Mouse (Mus musculus) intestine, embryonic 16.5 days (tissue): ENCODE measurements around the gene Pla1a. TPM values are rescaled to one million over a fixed set of nuclear protein-coding genes. Genes with fewer than 3 reads are reported as not detected.
"Not testable (repeated sequence)": the region's sequence is repeated elsewhere in the genome, so short reads cannot be mapped to it uniquely, and the experiment has no call there.

Source experiments
- ATAC-seq: fragments of 200-750 bp; cut with Nextera tagmentation; 2 replicates; pipeline ENCODE4 v1.8.0; 2017; ENCODE audit warnings: moderate TSS enrichment, moderate library complexity
- H3K27ac ChIP-seq: fragments of 300-500 bp; sonication (generic); 2 replicates; pipeline ENCODE4 v1.5.1; 2014; ENCODE audit warnings: mild to moderate bottlenecking, low read length
- H3K27me3 ChIP-seq: fragments of 300-500 bp; sonication (generic); replicated peaks from 2 replicates; pipeline ENCODE4 v1.6.1; 2014; ENCODE audit warnings: low read length, control low read depth, mixed read lengths; ENCODE audit not compliant: control insufficient read depth, insufficient read depth
- H3K36me3 ChIP-seq: fragments of 300-500 bp; sonication (generic); 2 replicates; pipeline ENCODE4 v1.6.1; 2014; ENCODE audit warnings: low read length, control low read depth; ENCODE audit not compliant: control insufficient read depth, insufficient read depth
- H3K4me1 ChIP-seq: fragments of 300-500 bp; sonication (generic); 2 replicates; pipeline ENCODE4 v1.6.1; 2014; ENCODE audit warnings: low read length, control low read depth, mixed read lengths; ENCODE audit not compliant: control insufficient read depth, insufficient read depth
- H3K4me2 ChIP-seq: fragments of 300-500 bp; sonication (generic); 2 replicates; pipeline ENCODE4 v1.6.1; 2014; ENCODE audit warnings: low read depth, low read length, control low read depth
- H3K4me3 ChIP-seq: fragments of 300-500 bp; sonication (generic); 2 replicates; pipeline ENCODE4 v1.5.1; 2014; ENCODE audit warnings: mild to moderate bottlenecking, low read length
- H3K9ac ChIP-seq: fragments of 300-500 bp; sonication (generic); 2 replicates; pipeline ENCODE4 v1.6.1; 2014; ENCODE audit warnings: low read depth, low read length
- H3K9me3 ChIP-seq: fragments of 300-500 bp; sonication (generic); 2 replicates; pipeline ENCODE4 v1.6.1; 2016; ENCODE audit warnings: low read length, control low read depth; ENCODE audit not compliant: control insufficient read depth
- WGBS: fragments of 180-500 bp; shearing (Covaris S2); extraction: QIAGEN DNeasy Blood & Tissue Kit; methylation state at CpG from one replicate; pipeline ENCODE4 v1.1.7; 2014; 5-methylcytosine and 5-hydroxymethylcytosine counted together
- polyA plus RNA-seq: library from polyadenylated mRNA; unstranded; fragments of >200 nt; fragmentation: Nextera tagmentation; extraction: Ambion mirVana; gene quantifications from 2 replicates; pipeline ENCODE4 v1.2.1, GENCODE M21; 2015

Gene Pla1a
- polyA plus RNA-seq = 1.3 and 1.9 TPM in 2 replicates

DNA sequence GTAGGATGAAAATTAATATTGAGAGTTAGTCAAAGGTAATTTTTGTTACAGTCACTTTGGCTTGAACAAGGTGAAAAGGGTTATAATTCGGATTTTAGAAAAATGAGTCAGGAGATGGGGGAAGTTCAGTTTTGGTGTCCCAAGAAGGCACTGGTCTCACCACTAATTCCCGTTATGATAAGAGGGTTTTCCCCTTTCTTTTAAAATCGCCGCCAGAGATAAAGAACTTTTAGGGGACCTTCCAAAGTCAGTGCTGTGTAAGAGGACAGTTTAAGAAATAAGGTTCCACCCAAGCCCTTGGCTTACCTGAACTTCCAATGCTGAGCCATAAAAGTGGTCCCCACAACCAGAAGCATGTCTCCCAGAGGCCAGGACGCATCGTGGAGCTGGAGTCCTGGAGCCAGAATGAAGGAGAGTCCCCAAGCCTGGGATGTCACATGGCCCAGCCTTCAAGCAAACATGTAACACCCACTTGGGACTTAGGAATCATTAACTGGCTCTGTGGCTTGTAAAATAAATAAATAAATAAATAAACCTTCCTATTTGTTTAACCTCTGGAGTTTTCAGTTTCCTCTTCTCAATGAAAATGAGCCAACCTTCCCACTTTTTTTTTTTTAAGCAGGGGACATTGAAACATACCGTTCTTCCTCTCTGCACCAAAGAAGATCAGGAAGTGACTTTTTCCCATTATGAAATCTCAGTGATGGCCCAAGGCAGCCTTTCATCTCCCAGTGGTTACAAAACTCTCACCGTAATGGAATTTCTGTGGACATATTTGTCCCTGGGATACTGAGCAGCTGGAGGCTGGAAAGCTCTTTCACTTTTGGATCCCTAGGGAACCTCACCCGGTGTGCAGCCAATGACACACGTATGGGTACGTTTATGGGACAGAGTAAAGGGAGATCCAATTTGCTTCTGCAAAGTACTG lies at the start of gene Pla1a:
Gene Pla1a, minus strand, starts transcription at position 648 of the 928 bp plus-strand sequence.
- H3K4me1 ChIP-seq = peaks cover 11% of the 10 kb centered on the region; the same call in 1 of the 2 replicates
- 70% methylated on average over 11 of the region's 11 CpGs for WGBS
- no peaks in the 10 kb centered on the region for H3K9me3 ChIP-seq
- no peak within 1 kb of the TSS for H3K9ac ChIP-seq
- no peak within 1 kb of the TSS for H3K4me3 ChIP-seq
- no peaks in the 10 kb centered on the region for H3K36me3 ChIP-seq
- no peaks in the 10 kb centered on the region for H3K27me3 ChIP-seq
- H3K27ac ChIP-seq = no peak within 1 kb of the TSS
- ATAC-seq = 0 out of 2 replicates have a peak, but pooled peaks have one; percentile 50
- no peak within 1 kb of the TSS for H3K4me2 ChIP-seq

DNA sequence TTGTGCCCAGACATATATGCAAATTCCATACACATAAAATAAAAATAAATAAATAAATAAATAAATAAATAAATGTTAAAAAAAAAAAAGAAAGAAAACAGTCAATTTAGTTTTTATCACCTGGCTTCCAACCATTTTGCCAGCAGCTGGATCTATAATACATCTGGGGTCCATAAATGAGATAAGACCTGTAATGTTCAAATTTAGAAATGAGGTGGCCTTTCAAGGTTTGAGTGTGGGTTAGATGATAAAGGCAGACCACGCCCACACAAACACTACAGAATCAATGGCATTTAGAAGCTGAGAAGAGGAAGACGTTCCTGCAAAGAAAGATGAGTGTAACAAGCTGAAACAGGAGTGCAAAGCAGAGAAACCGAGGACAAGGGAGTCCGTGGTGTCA lies 48.4 kb upstream of the Pla1a start:
- Histone ChIP-seq H3K27ac (no peak overlapping the region), H3K4me3 (no peak overlapping the region), H3K4me1 (peaks cover 4% of the 10 kb centered on the region; the same call in 1 of the 2 replicates), H3K4me2 (no peak overlapping the region), H3K27me3 (0 out of 2 replicates have a peak, but pooled peaks cover 5% of the 10 kb centered on the region), H3K9ac (no peak overlapping the region), H3K9me3 (no peaks in the 10 kb centered on the region), H3K36me3 (no peaks in the 10 kb centered on the region)
- 78% methylated on average over 4 of the region's 4 CpGs for WGBS
- no peak for ATAC-seq

DNA sequence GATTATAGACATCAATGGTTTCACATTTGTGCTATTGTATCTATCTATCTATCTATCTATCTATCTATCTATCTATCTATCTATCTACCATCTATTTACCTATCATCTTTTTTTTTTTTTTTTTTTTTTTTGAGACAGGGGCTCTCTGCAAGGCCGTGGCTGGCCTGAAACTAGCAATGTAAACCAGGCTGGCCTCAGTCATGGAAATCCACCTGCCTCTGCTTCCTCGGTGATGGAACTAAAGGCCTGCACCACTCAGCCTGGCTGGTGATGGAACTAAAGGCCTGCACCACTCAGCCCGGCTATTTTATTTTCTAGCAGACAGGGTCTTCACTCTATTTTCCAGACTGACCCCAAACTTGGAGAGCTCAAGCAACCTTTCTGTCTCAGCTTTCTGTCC lies 45.4 kb upstream of the Pla1a start:
- H3K27me3 ChIP-seq = no peaks in the 10 kb centered on the region
- WGBS = 94% methylated on average over 3 of the region's 3 CpGs
- H3K4me2 ChIP-seq = no peak overlapping the region
- no peak for ATAC-seq
- no peak overlapping the region for H3K27ac ChIP-seq
- peaks cover 3% of the 10 kb centered on the region; the same call in 1 of the 2 replicates for H3K4me1 ChIP-seq
- no peak overlapping the region for H3K9ac ChIP-seq
- H3K4me3 ChIP-seq = no peak overlapping the region
- no peaks in the 10 kb centered on the region for H3K36me3 ChIP-seq
- H3K9me3 ChIP-seq = no peaks in the 10 kb centered on the region

DNA sequence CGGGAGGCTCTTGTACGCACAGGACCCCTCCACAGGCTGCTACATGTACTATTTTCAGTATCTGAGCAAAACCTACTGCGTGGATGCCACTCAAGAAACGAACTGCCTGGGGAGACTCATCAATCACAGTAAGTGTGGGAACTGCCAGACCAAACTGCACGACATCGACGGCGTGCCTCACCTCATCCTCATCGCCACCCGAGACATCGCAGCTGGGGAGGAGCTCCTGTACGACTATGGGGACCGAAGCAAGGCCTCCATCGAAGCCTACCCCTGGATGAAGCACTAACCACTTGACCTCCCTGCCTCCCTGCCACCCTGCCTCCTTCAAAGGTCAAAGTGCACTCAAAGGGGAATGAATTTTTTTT lies 44.3 kb upstream of the Pla1a start:
- Histone ChIP-seq H3K9ac (peak overlapping the region; percentile 66), H3K4me2 (peak overlapping the region; percentile 83), H3K4me3 (peak overlapping the region; percentile 49)
- H3K27me3 ChIP-seq, H3K4me1 ChIP-seq, H3K36me3 ChIP-seq, H3K9me3 ChIP-seq, H3K27ac ChIP-seq: not testable (repeated sequence)
- WGBS = 35% methylated on average over 14 of the region's 14 CpGs
- ATAC-seq = 0 out of 2 replicates have a peak, but pooled peaks have one; percentile 5

DNA sequence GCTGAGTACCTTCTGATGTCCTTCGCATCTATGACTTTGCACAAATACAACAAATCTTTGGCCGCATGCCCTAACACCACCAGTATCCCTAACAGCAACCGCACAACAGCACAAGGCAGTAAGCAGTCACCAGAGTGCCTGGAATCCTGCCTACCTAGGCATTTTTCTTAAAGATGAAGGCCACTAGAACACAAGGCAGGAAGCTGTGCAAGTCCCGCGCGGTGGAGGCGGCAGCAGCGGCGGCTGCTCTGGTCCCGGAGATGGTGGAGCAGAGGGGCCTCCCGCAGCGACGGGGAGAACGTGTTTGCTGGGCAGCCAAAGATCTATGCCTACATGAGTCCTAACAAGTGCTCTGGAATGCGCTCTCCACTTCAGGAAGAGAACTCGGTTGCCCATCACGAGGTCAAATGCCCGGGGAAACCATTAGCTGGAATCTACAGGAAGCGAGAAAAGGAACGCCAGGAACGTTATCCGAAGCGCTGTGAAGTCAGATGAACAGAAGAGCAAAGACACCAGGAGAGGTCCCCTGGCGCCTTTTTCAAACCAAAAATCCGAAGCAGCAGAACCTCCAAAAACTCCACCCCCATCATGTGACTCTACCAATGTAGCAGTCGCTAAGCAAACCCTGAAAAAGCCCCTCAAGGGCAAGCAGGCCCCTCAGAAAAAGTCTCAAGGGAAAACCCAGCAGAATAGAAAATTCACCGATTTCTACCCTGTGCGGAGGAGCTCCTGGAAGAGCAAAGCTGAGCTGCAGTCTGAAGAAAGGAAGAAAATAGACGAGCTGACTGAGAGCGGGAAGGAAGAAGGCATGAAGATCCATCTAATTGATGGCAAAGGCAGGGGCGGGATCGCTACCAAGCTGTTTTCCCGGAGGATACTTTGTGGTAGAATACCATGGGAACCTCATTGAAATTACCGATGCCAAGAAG lies 43.6 kb upstream of the Pla1a start:
- peak overlapping the region; percentile 49 for H3K4me3 ChIP-seq
- H3K36me3 ChIP-seq = no peaks in the 10 kb centered on the region
- peak overlapping the region; percentile 66 for H3K9ac ChIP-seq
- H3K4me2 ChIP-seq = peak overlapping the region; percentile 83
- 6% methylated on average over 34 of the region's 34 CpGs for WGBS
- peak; percentile 63 for ATAC-seq
- 0 out of 2 replicates have a peak, but pooled peaks cover 2% of the 10 kb centered on the region for H3K4me1 ChIP-seq
- no peaks in the 10 kb centered on the region for H3K9me3 ChIP-seq
- no peaks in the 10 kb centered on the region for H3K27me3 ChIP-seq
- no peak overlapping the region; the same call in 1 of the 2 replicates for H3K27ac ChIP-seq

DNA sequence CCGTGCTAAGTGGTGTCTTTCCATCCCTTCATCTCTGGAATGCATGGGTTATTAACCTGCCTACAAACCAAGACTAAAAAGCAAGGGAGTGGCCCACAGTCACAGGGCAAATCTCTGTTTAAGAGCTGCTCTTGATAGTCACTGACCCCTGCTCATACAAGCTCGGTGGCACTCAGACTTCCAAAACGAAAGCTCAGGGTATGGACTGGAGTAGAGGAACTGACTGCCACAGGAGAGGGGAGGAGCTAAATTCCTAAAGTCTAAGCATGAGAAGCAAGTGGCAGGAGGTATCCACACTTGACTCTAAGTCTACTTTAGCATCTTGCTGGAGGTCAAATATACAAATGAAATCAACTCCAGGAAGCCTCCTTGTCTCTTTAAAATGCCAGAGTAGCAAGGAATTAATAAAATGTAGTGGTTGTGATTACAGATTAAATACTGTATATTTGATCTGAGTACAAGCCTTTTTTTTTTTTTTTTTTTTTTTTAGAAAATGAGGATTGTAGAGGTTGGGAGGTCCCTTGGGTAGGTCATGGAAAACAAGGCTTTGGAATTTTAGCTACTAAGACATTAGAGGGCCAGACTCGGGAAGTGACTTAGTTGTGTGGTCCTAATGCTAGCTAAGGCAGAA lies 42.9 kb upstream of the Pla1a start:
- Histone ChIP-seq H3K27ac (no peak overlapping the region), H3K4me1 (0 out of 2 replicates have a peak, but pooled peaks cover 2% of the 10 kb centered on the region), H3K4me2 (peak overlapping the region; percentile 83; the same call in 1 of the 2 replicates), H3K9me3 (no peaks in the 10 kb centered on the region), H3K9ac (no peak overlapping the region; the same call in 1 of the 2 replicates), H3K4me3 (peak overlapping the region; percentile 49; the same call in 1 of the 2 replicates), H3K36me3 (no peaks in the 10 kb centered on the region), H3K27me3 (no peaks in the 10 kb centered on the region)
- WGBS = 56% methylated on average over 4 of the region's 4 CpGs
- no peak for ATAC-seq

DNA sequence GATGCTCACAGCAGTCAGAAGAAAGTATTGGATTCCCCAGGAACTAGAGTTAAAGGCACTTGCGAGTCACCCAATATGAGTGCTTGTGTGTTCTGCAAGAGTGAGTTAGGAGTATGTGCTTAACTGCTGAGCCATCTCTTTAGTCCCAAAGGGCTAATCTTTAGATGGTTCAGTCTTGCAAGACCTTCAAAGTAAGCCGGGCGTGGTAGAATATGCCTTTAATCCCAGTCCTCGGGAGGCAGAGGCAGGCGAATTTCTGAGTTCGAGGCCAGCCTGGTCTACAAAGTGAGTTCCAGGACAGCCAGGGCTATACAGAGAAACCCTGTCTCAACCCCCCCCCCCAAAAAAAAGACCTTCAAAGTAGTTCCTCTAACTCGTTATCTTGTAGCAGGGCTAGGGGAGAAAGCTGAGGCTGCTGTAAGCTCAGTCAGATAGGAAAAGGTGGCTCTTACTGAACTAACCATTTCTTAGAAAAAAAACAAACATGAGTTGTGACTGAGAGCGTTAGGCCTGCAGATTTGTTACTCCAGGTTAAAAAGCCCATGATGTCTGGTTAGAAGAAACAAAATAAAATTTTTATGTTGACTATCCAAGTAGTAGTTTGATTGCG lies 41.8 kb upstream of the Pla1a start:
- no peak overlapping the region for H3K9ac ChIP-seq
- no peak overlapping the region for H3K4me2 ChIP-seq
- no peak for ATAC-seq
- WGBS = 94% methylated on average over 9 of the region's 9 CpGs
- no peaks in the 10 kb centered on the region for H3K27me3 ChIP-seq
- H3K27ac ChIP-seq = no peak overlapping the region
- no peaks in the 10 kb centered on the region for H3K9me3 ChIP-seq
- H3K36me3 ChIP-seq = no peaks in the 10 kb centered on the region
- no peak overlapping the region for H3K4me3 ChIP-seq
- 0 out of 2 replicates have a peak, but pooled peaks cover 2% of the 10 kb centered on the region for H3K4me1 ChIP-seq

DNA sequence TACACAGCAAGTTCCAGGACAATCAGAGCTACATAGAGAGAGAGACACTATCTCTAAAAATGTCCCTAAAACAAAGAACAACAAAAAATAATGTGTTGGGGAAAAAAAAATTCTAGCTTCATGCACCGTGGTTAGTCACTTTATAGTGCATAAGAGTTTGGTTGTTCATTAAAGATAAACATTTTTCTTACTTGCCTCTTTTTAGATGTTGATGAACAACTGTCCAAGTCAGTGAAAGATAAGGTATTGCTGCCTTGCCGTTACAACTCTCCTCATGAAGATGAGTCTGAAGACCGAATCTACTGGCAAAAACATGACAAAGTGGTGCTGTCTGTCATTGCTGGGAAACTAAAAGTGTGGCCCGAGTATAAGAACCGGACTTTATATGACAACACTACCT lies 40.7 kb upstream of the Pla1a start:
- 87% methylated on average over 5 of the region's 5 CpGs for WGBS

More for the DNA sequence above, 40.7 kb upstream of the Pla1a start:
- H3K27ac ChIP-seq = no peak overlapping the region
- no peak overlapping the region for H3K9ac ChIP-seq
- 0 out of 2 replicates have a peak, but pooled peaks cover 2% of the 10 kb centered on the region for H3K4me1 ChIP-seq
- H3K4me3 ChIP-seq = no peak overlapping the region
- no peak overlapping the region for H3K4me2 ChIP-seq
- no peaks in the 10 kb centered on the region for H3K27me3 ChIP-seq
- no peaks in the 10 kb centered on the region for H3K9me3 ChIP-seq
- no peak for ATAC-seq
- no peaks in the 10 kb centered on the region for H3K36me3 ChIP-seq
